Mouse (Mus musculus): Measurements from ENCODE around the gene Isca2.
A peak's percentile ranks its signal among the peaks of the same experiment; 100 is the strongest.

The Isca2 gene

GRCm38 (mm10) chr12:84776229-84776628 is 3.2 kb downstream of the Isca2 start:
- Histone ChIP-seq H3K9me3 (ENCODE audit: low read length) (no peaks in the 10 kb centered on the region), H3K4me1 (replicated peaks; ENCODE audit: low read depth, low read length) (peaks cover 24% of the 10 kb centered on the region), H3K27me3 (ENCODE audit: insufficient read depth, low read length) (no peaks in the 10 kb centered on the region), H3K36me3 (ENCODE audit: insufficient read depth, low read length) (peaks cover 17% of the 10 kb centered on the region), H3K4me3 (replicated peaks; ENCODE audit: low read length) (no peak overlapping the region)
- TF ChIP-seq POU5F1 (IDR thresholded peaks at IDR 0.05; ENCODE audit: borderline replicate concordance, low read length) (no peak), CTCF (conservative IDR thresholded peaks at IDR 0.05; ENCODE audit: low read length) (no peak), NANOG (IDR thresholded peaks at IDR 0.05; ENCODE audit: borderline replicate concordance, low read length) (no peak)

GRCm38 (mm10) chr12:84784604-84785381 is 11.7 kb downstream of the Isca2 start:
- no peak for TF ChIP-seq NANOG (IDR thresholded peaks at IDR 0.05; ENCODE audit: borderline replicate concordance, low read length)
- TF ChIP-seq CTCF (conservative IDR thresholded peaks at IDR 0.05; ENCODE audit: low read length) = peak; percentile 80
- Histone ChIP-seq H3K36me3 (ENCODE audit: insufficient read depth, low read length) (no peaks in the 10 kb centered on the region), H3K4me1 (replicated peaks; ENCODE audit: low read depth, low read length) (peaks cover 40% of the 10 kb centered on the region), H3K9me3 (ENCODE audit: low read length) (no peaks in the 10 kb centered on the region), H3K27me3 (ENCODE audit: insufficient read depth, low read length) (peaks cover 39% of the 10 kb centered on the region), H3K4me3 (replicated peaks; ENCODE audit: low read length) (peak overlapping the region; percentile 45)

GRCm38 (mm10) chr12:84786091-84786490 is 13.0 kb downstream of the Isca2 start:
- Histone ChIP-seq H3K9me3 (ENCODE audit: low read length) (no peaks in the 10 kb centered on the region), H3K4me1 (replicated peaks; ENCODE audit: low read depth, low read length) (peaks cover 42% of the 10 kb centered on the region), H3K36me3 (ENCODE audit: insufficient read depth, low read length) (no peaks in the 10 kb centered on the region), H3K27me3 (ENCODE audit: insufficient read depth, low read length) (peaks cover 46% of the 10 kb centered on the region), H3K4me3 (replicated peaks; ENCODE audit: low read length) (no peak overlapping the region)
- no peak for TF ChIP-seq CTCF (conservative IDR thresholded peaks at IDR 0.05; ENCODE audit: low read length)
- no peak for TF ChIP-seq POU5F1 (IDR thresholded peaks at IDR 0.05; ENCODE audit: borderline replicate concordance, low read length)
- TF ChIP-seq NANOG (IDR thresholded peaks at IDR 0.05; ENCODE audit: borderline replicate concordance, low read length) = no peak

- TF ChIP-seq CTCF (conservative IDR thresholded peaks at IDR 0.05; ENCODE audit: low read length) = no peak
- TF ChIP-seq NANOG (IDR thresholded peaks at IDR 0.05; ENCODE audit: borderline replicate concordance, low read length) = no peak
- no peak for TF ChIP-seq POU5F1 (IDR thresholded peaks at IDR 0.05; ENCODE audit: borderline replicate concordance, low read length)
- H3K4me3 ChIP-seq (replicated peaks; ENCODE audit: low read length) = no peak overlapping the region
- H3K36me3 ChIP-seq (ENCODE audit: insufficient read depth, low read length) = no peaks in the 10 kb centered on the region
- H3K9me3 ChIP-seq (ENCODE audit: low read length) = no peaks in the 10 kb centered on the region
- H3K27me3 ChIP-seq (ENCODE audit: insufficient read depth, low read length) = peaks cover 51% of the 10 kb centered on the region
- H3K4me1 ChIP-seq (replicated peaks; ENCODE audit: low read depth, low read length) = peaks cover 29% of the 10 kb centered on the region
Observed at GRCm38 (mm10) chr12:84790853-84791252, 17.8 kb downstream of the Isca2 start.

GRCm38 (mm10) chr12:84792629-84793028 is 19.6 kb downstream of the Isca2 start:
- H3K27me3 ChIP-seq (ENCODE audit: insufficient read depth, low read length) = peaks cover 45% of the 10 kb centered on the region
- no peaks in the 10 kb centered on the region for H3K9me3 ChIP-seq (ENCODE audit: low read length)
- TF ChIP-seq CTCF (conservative IDR thresholded peaks at IDR 0.05; ENCODE audit: low read length) (no peak), NANOG (IDR thresholded peaks at IDR 0.05; ENCODE audit: borderline replicate concordance, low read length) (no peak), POU5F1 (IDR thresholded peaks at IDR 0.05; ENCODE audit: borderline replicate concordance, low read length) (no peak)
- H3K4me3 ChIP-seq (replicated peaks; ENCODE audit: low read length) = no peak overlapping the region
- peaks cover 16% of the 10 kb centered on the region for H3K4me1 ChIP-seq (replicated peaks; ENCODE audit: low read depth, low read length)
- H3K36me3 ChIP-seq (ENCODE audit: insufficient read depth, low read length) = no peaks in the 10 kb centered on the region

GRCm38 (mm10) chr12:84794647-84795046 is 21.6 kb downstream of the Isca2 start:
- Histone ChIP-seq H3K4me1 (replicated peaks; ENCODE audit: low read depth, low read length) (peaks cover 6% of the 10 kb centered on the region), H3K4me3 (replicated peaks; ENCODE audit: low read length) (no peak overlapping the region), H3K9me3 (ENCODE audit: low read length) (no peaks in the 10 kb centered on the region), H3K36me3 (ENCODE audit: insufficient read depth, low read length) (no peaks in the 10 kb centered on the region), H3K27me3 (ENCODE audit: insufficient read depth, low read length) (peaks cover 35% of the 10 kb centered on the region)
- no peak for TF ChIP-seq POU5F1 (IDR thresholded peaks at IDR 0.05; ENCODE audit: borderline replicate concordance, low read length)
- TF ChIP-seq NANOG (IDR thresholded peaks at IDR 0.05; ENCODE audit: borderline replicate concordance, low read length) = no peak
- no peak for TF ChIP-seq CTCF (conservative IDR thresholded peaks at IDR 0.05; ENCODE audit: low read length)

GRCm38 (mm10) chr12:84799086-84799485 is 26.0 kb downstream of the Isca2 start:
- Histone ChIP-seq H3K9me3 (ENCODE audit: low read length) (no peaks in the 10 kb centered on the region), H3K27me3 (ENCODE audit: insufficient read depth, low read length) (peaks cover 40% of the 10 kb centered on the region), H3K4me3 (replicated peaks; ENCODE audit: low read length) (no peak overlapping the region), H3K4me1 (replicated peaks; ENCODE audit: low read depth, low read length) (no peaks in the 10 kb centered on the region), H3K36me3 (ENCODE audit: insufficient read depth, low read length) (no peaks in the 10 kb centered on the region)
- TF ChIP-seq NANOG (IDR thresholded peaks at IDR 0.05; ENCODE audit: borderline replicate concordance, low read length) (no peak), POU5F1 (IDR thresholded peaks at IDR 0.05; ENCODE audit: borderline replicate concordance, low read length) (no peak), CTCF (conservative IDR thresholded peaks at IDR 0.05; ENCODE audit: low read length) (no peak)

- Histone ChIP-seq H3K9me3 (ENCODE audit: low read length) (no peaks in the 10 kb centered on the region), H3K4me1 (replicated peaks; ENCODE audit: low read depth, low read length) (peaks cover 7% of the 10 kb centered on the region)
Observed at GRCm38 (mm10) chr12:84800419-84800818, 27.4 kb downstream of the Isca2 start.

More at GRCm38 (mm10) chr12:84800419-84800818, 27.4 kb downstream of the Isca2 start:
- H3K4me3 ChIP-seq (replicated peaks; ENCODE audit: low read length) = no peak overlapping the region
- TF ChIP-seq CTCF (conservative IDR thresholded peaks at IDR 0.05; ENCODE audit: low read length) (no peak), NANOG (IDR thresholded peaks at IDR 0.05; ENCODE audit: borderline replicate concordance, low read length) (no peak), POU5F1 (IDR thresholded peaks at IDR 0.05; ENCODE audit: borderline replicate concordance, low read length) (no peak)
- H3K27me3 ChIP-seq (ENCODE audit: insufficient read depth, low read length) = peaks cover 35% of the 10 kb centered on the region
- H3K36me3 ChIP-seq (ENCODE audit: insufficient read depth, low read length) = no peaks in the 10 kb centered on the region

Measured in E14TG2a.4 (cell line).